Mouse (Mus musculus) stomach, embryonic 16.5 days (tissue): ENCODE results near the gene Med11. TPM values are rescaled to one million over a fixed set of nuclear protein-coding genes. Genes with fewer than 3 reads are reported as not detected.

Experiments
- ATAC-seq: fragments of 200-750 bp; cut with Nextera tagmentation; 2 replicates; pipeline ENCODE4 v1.8.0; 2017; ENCODE audit warnings: moderate number of reproducible peaks, moderate TSS enrichment; ENCODE audit not compliant: insufficient read depth, low FRiP score
- H3K27ac ChIP-seq: fragments of 300-500 bp; sonication (generic); 2 replicates; pipeline ENCODE4 v1.5.1; 2014; ENCODE audit warnings: low read length
- H3K27me3 ChIP-seq: fragments of 300-500 bp; sonication (generic); 2 replicates; pipeline ENCODE4 v1.6.1; 2014; ENCODE audit warnings: low read length, control low read depth, mixed read lengths; ENCODE audit not compliant: control insufficient read depth, insufficient read depth
- H3K36me3 ChIP-seq: fragments of 300-500 bp; sonication (generic); 2 replicates; pipeline ENCODE4 v1.6.1; 2014; ENCODE audit warnings: low read length; ENCODE audit not compliant: control insufficient read depth, insufficient read depth
- H3K4me1 ChIP-seq: fragments of 300-500 bp; sonication (generic); 2 replicates; pipeline ENCODE4 v1.6.1; 2014; ENCODE audit warnings: low read length, control low read depth, mixed read lengths; ENCODE audit not compliant: control insufficient read depth, insufficient read depth
- H3K4me2 ChIP-seq: fragments of 300-500 bp; sonication (generic); 2 replicates; pipeline ENCODE4 v1.6.1; 2014; ENCODE audit warnings: low read depth, low read length, mixed read lengths
- H3K4me3 ChIP-seq: fragments of 300-500 bp; sonication (generic); replicated peaks from 2 replicates; pipeline ENCODE4 v1.5.1; 2014; ENCODE audit warnings: mild to moderate bottlenecking, low read length
- H3K9ac ChIP-seq: fragments of 300-500 bp; sonication (generic); 2 replicates; pipeline ENCODE4 v1.6.1; 2014; ENCODE audit warnings: low read length
- H3K9me3 ChIP-seq: fragments of 300-500 bp; sonication (generic); replicated peaks from 2 replicates; pipeline ENCODE4 v1.6.1; 2016; ENCODE audit warnings: low read length, control low read depth; ENCODE audit not compliant: control insufficient read depth
- WGBS: fragments of 180-500 bp; shearing (Covaris S2); extraction: QIAGEN DNeasy Blood & Tissue Kit; methylation state at CpG from one replicate; pipeline ENCODE4 v1.1.7; 2014; 5-methylcytosine and 5-hydroxymethylcytosine counted together
- polyA plus RNA-seq: library from polyadenylated mRNA; unstranded; fragments of >200 nt; fragmentation: Nextera tagmentation; extraction: Ambion mirVana; gene quantifications from 2 replicates; pipeline ENCODE4 v1.2.1, GENCODE M21; 2015

Med11 gene
- polyA plus RNA-seq, 1 experiment from 2014 or later = 37.9 TPM

- Histone ChIP-seq H3K27me3 (no peaks in the 10 kb centered on the region), H3K4me2 (no peak overlapping the region), H3K36me3 (0 out of 2 replicates have a peak, but pooled peaks cover 5% of the 10 kb centered on the region), H3K9me3 (no peaks in the 10 kb centered on the region), H3K27ac (0 out of 2 replicates have a peak overlapping the region, but pooled peaks have one; percentile 13), H3K9ac (no peak overlapping the region), H3K4me3 (no peak overlapping the region), H3K4me1 (no peaks in the 10 kb centered on the region)
- ATAC-seq = peak; percentile 34; the same call in 1 of the 2 replicates
- WGBS = 66% methylated on average over 4 of the region's 4 CpGs
These were observed 11.1 kb upstream of the Med11 start for GRCm38 (mm10) chr11:70440637-70441036.

GRCm38 (mm10) chr11:70441882-70442281 lies 9.8 kb upstream of the Med11 start:
- Histone ChIP-seq H3K4me1 (no peaks in the 10 kb centered on the region), H3K27ac (no peak overlapping the region), H3K4me2 (no peak overlapping the region), H3K36me3 (0 out of 2 replicates have a peak, but pooled peaks cover 5% of the 10 kb centered on the region), H3K27me3 (no peaks in the 10 kb centered on the region), H3K9ac (no peak overlapping the region), H3K4me3 (no peak overlapping the region), H3K9me3 (no peaks in the 10 kb centered on the region)
- 89% methylated on average over 7 of the region's 7 CpGs for WGBS
- ATAC-seq = no peak

GRCm38 (mm10) chr11:70443964-70444363 lies 7.8 kb upstream of the Med11 start:
- no peak for ATAC-seq
- Histone ChIP-seq H3K4me1 (no peaks in the 10 kb centered on the region), H3K27ac (no peak overlapping the region), H3K9me3 (no peaks in the 10 kb centered on the region), H3K27me3 (no peaks in the 10 kb centered on the region), H3K36me3 (0 out of 2 replicates have a peak, but pooled peaks cover 1% of the 10 kb centered on the region), H3K4me2 (no peak overlapping the region), H3K9ac (no peak overlapping the region), H3K4me3 (no peak overlapping the region)
- WGBS = 69% methylated on average over 3 of the region's 3 CpGs

GRCm38 (mm10) chr11:70444667-70445066 lies 7.1 kb upstream of the Med11 start:
- H3K27ac ChIP-seq = no peak overlapping the region
- ATAC-seq = peak; percentile 41; the same call in 1 of the 2 replicates
- no peaks in the 10 kb centered on the region for H3K36me3 ChIP-seq
- H3K9ac ChIP-seq = no peak overlapping the region
- H3K27me3 ChIP-seq = no peaks in the 10 kb centered on the region
- WGBS = 54% methylated on average over 6 of the region's 6 CpGs
- H3K9me3 ChIP-seq = no peaks in the 10 kb centered on the region
- no peaks in the 10 kb centered on the region for H3K4me1 ChIP-seq
- H3K4me2 ChIP-seq = no peak overlapping the region
- no peak overlapping the region for H3K4me3 ChIP-seq

GRCm38 (mm10) chr11:70446756-70447155 lies 5.0 kb upstream of the Med11 start:
- no peak for ATAC-seq

GRCm38 (mm10) chr11:70447373-70447772 lies 4.3 kb upstream of the Med11 start:
- no peak overlapping the region for H3K27ac ChIP-seq
- no peak overlapping the region for H3K4me2 ChIP-seq
- H3K27me3 ChIP-seq = no peaks in the 10 kb centered on the region
- no peak for ATAC-seq
- 85% methylated on average over 1 of the region's 1 CpGs for WGBS
- no peaks in the 10 kb centered on the region for H3K9me3 ChIP-seq
- H3K4me1 ChIP-seq = no peaks in the 10 kb centered on the region; the same call in 1 of the 2 replicates
- no peak overlapping the region for H3K9ac ChIP-seq
- H3K36me3 ChIP-seq = no peaks in the 10 kb centered on the region
- H3K4me3 ChIP-seq = no peak overlapping the region

More at GRCm38 (mm10) chr11:70446756-70447155, 5.0 kb upstream of the Med11 start:
- Histone ChIP-seq H3K9ac (no peak overlapping the region), H3K4me1 (no peaks in the 10 kb centered on the region), H3K27me3 (no peaks in the 10 kb centered on the region), H3K9me3 (no peaks in the 10 kb centered on the region), H3K27ac (no peak overlapping the region), H3K4me2 (no peak overlapping the region), H3K36me3 (no peaks in the 10 kb centered on the region), H3K4me3 (no peak overlapping the region)
- 36% methylated on average over 3 of the region's 3 CpGs for WGBS

- Histone ChIP-seq H3K4me1 (peaks cover 9% of the 10 kb centered on the region), H3K4me2 (peak overlapping the region; percentile 59; the same call in 1 of the 2 replicates), H3K27me3 (no peaks in the 10 kb centered on the region), H3K9ac (no peak overlapping the region), H3K36me3 (no peaks in the 10 kb centered on the region; the same call in 1 of the 2 replicates), H3K27ac (no peak overlapping the region), H3K4me3 (no peak overlapping the region), H3K9me3 (no peaks in the 10 kb centered on the region)
- ATAC-seq = no peak
- WGBS = 83% methylated on average over 2 of the region's 2 CpGs
These were observed 793 bp upstream of the Med11 start for GRCm38 (mm10) chr11:70450926-70451325.

- H3K27ac ChIP-seq = no peak overlapping the region
- H3K4me2 ChIP-seq = peak overlapping the region; percentile 59; the same call in 1 of the 2 replicates
- H3K4me1 ChIP-seq = peaks cover 9% of the 10 kb centered on the region
- no peaks in the 10 kb centered on the region for H3K27me3 ChIP-seq
- no peaks in the 10 kb centered on the region; the same call in 1 of the 2 replicates for H3K36me3 ChIP-seq
- no peak overlapping the region for H3K4me3 ChIP-seq
- H3K9me3 ChIP-seq = no peaks in the 10 kb centered on the region
- 82% methylated on average over 9 of the region's 9 CpGs for WGBS
- no peak for ATAC-seq
- H3K9ac ChIP-seq = no peak overlapping the region
These were observed 1.7 kb downstream of the Med11 start for GRCm38 (mm10) chr11:70453261-70454044.
